Comparison of ENCODE assay signal across 22 mouse cellular contexts in genomic region chr7:98153345-98153744, GRCm38 (mm10). TPM values are rescaled to one million over a fixed set of nuclear protein-coding genes. Genes with fewer than 3 reads are reported as not detected.
DNase-seq lines count a peak whose midpoint lies in the region; ATAC-seq and TF ChIP-seq lines count a peak whose summit lies in the region.
"Had no signal": no experiment of that assay in that cellular context is flagged by ENCODE, and none has a peak within 500 bp of the region (broad histone marks: within the 10 kb centered on the region; RNA-seq: fewer than 3 reads in every experiment).

No protein-coding gene starts in this region.

- no peak overlapping the region for H3K9ac ChIP-seq in heart, adult 2 months (ENCODE audit: low read depth, low read length)
- H3K9ac ChIP-seq: embryonic facial prominence, embryonic 15.5 days; neural tube, embryonic 12.5 days had no signal

- intact Hi-C loops in heart, adult 2 months (cut with DNase I), result loop anchor here (10.0 kb wide), 1 partner anchor 281 kb away; no protein-coding TSS in a partner anchor
- intact Hi-C loops in left cerebral cortex, adult 2 months (cut with DNase I), result no loop called here
- intact Hi-C loops in left cerebral cortex, postnatal 14 days (cut with DNase I), result loop anchor here (10.0 kb wide), 1 partner anchor 281 kb away; no protein-coding TSS in a partner anchor

- no peak for DNase-seq in heart, adult 2 months
- DNase-seq in heart, adult 11 months, result no peak
- DNase-seq in left cerebral cortex, adult 2 months (ENCODE audit: extremely low spot score in 1 of 2, low spot score in 2 of 2), result no peak
- DNase-seq in left cerebral cortex, postnatal 14 days (ENCODE audit: low spot score in 2 of 2), result no peak
- DNase-seq in NIH3T3 (ENCODE audit: low read depth), result peak; percentile 25
- no peak for DNase-seq in cerebellum, adult 11-12 months
- DNase-seq: adrenal gland, postnatal 36 days; B cell, adult 2 months; cerebellum, adult 8-10 months; gastrocnemius, postnatal 10 days; heart, adult 18-20 months; kidney, adult 9 months; kidney, postnatal 36 days; lung, adult 2 months; thymus, postnatal 14 days had no signal

- H3K9me3 ChIP-seq in E14TG2a.4 (ENCODE audit: low read length), result no peaks in the 10 kb centered on the region
- H3K9me3 ChIP-seq: embryonic facial prominence, embryonic 15.5 days; limb, embryonic 13.5 days; neural tube, embryonic 12.5 days had no signal

- peak; percentile 38 for TF ChIP-seq CTCF in heart, adult 2 months (IDR thresholded peaks at IDR 0.05)
- peak; percentile 37 for TF ChIP-seq CTCF in left cerebral cortex, adult 2 months (IDR thresholded peaks at IDR 0.05)
- peak; percentile 37 for TF ChIP-seq CTCF in E14TG2a.4 (conservative IDR thresholded peaks at IDR 0.05; ENCODE audit: low read length)

- H3K36me3 ChIP-seq in heart, adult 2 months (ENCODE audit: control insufficient read depth, insufficient read depth, low read length), result no peaks in the 10 kb centered on the region
- peaks cover 20% of the 10 kb centered on the region for H3K36me3 ChIP-seq in E14TG2a.4 (ENCODE audit: insufficient read depth, low read length)
- H3K36me3 ChIP-seq: embryonic facial prominence, embryonic 15.5 days; limb, embryonic 13.5 days; neural tube, embryonic 12.5 days had no signal

- no peak overlapping the region for H3K4me3 ChIP-seq in heart, adult 2 months
- no peak overlapping the region for H3K4me3 ChIP-seq in left cerebral cortex, adult 2 months
- H3K4me3 ChIP-seq in E14TG2a.4 (replicated peaks; ENCODE audit: low read length), result 0 out of 2 replicates have a peak overlapping the region, but pooled peaks have one; percentile 24
- H3K4me3 ChIP-seq: embryonic facial prominence, embryonic 15.5 days; limb, embryonic 13.5 days; neural tube, embryonic 12.5 days had no signal

- H3K27ac ChIP-seq in heart, adult 2 months, result no peak overlapping the region
- no peak overlapping the region for H3K27ac ChIP-seq in left cerebral cortex, adult 2 months
- H3K27ac ChIP-seq: embryonic facial prominence, embryonic 15.5 days; limb, embryonic 13.5 days; neural tube, embryonic 12.5 days had no signal

- 58% methylated on average over 3 of the region's 3 CpGs for WGBS in heart, adult 2 months

- H3K4me1 ChIP-seq in heart, adult 2 months (ENCODE audit: control insufficient read depth, insufficient read depth, low read length), result peaks cover 5% of the 10 kb centered on the region
- H3K4me1 ChIP-seq in E14TG2a.4 (replicated peaks; ENCODE audit: low read depth, low read length), result peaks cover 81% of the 10 kb centered on the region

- no peaks in the 10 kb centered on the region for H3K79me2 ChIP-seq in heart, adult 2 months (replicated peaks; ENCODE audit: control insufficient read depth, insufficient read depth, low read length)

- no peak for ATAC-seq in activated CD4-positive, CD25-positive, alpha-beta regulatory T cell, adult 4 months
- ATAC-seq: Patski had no signal

- H3K27me3 ChIP-seq in heart, adult 2 months (ENCODE audit: control insufficient read depth, insufficient read depth, low read length), result no peaks in the 10 kb centered on the region
- H3K27me3 ChIP-seq in E14TG2a.4 (ENCODE audit: insufficient read depth, low read length), result no peaks in the 10 kb centered on the region
- H3K27me3 ChIP-seq: embryonic facial prominence, embryonic 15.5 days; limb, embryonic 13.5 days; neural tube, embryonic 12.5 days; Patski had no signal

- no peak for TF ChIP-seq POLR2A in heart, adult 2 months (IDR thresholded peaks at IDR 0.05; ENCODE audit: insufficient read depth, low read depth, low read length)

- no peak for TF ChIP-seq EP300 in heart, adult 2 months (IDR thresholded peaks at IDR 0.05; ENCODE audit: insufficient read depth, low read depth, low read length)

RNA-seq across cellular contexts. Expression of gene Omp, which starts 8.0 kb away (rescaled TPM):
- total RNA-seq in heart, adult 2 months (2021), result under 1 TPM in 1 of 2 experiments, not detected in 1; 0.14 TPM
- 0.06 TPM in 1 of 2 replicates, not detected in the other for polyA plus RNA-seq in heart, adult 2 months (2012; rRNA removed)
- total RNA-seq in left cerebral cortex, adult 2 months (2021), result under 1 TPM; 0.77 to 0.89 TPM
- total RNA-seq in left cerebral cortex, postnatal 14 days (2021), result under 1 TPM; 0.66 to 0.79 TPM
- polyA plus RNA-seq in activated CD4-positive, CD25-positive, alpha-beta regulatory T cell, adult 4 months (2017; shearing (Covaris generic)), result not detected
- total RNA-seq: heart, adult 18-20 months had no signal

RNA-seq across cellular contexts. Expression of gene Capn5, which starts 24.7 kb away (rescaled TPM):
- 1 to 10 TPM; 1.8 to 2.4 TPM for total RNA-seq in heart, adult 2 months (2021)
- polyA plus RNA-seq in heart, adult 2 months (2012; rRNA removed), result 3.7 and 4.6 TPM in 2 replicates
- 10 to 100 TPM; 30.8 to 36.1 TPM for total RNA-seq in left cerebral cortex, adult 2 months (2021)
- 10 to 100 TPM; 37.3 to 41.4 TPM for total RNA-seq in left cerebral cortex, postnatal 14 days (2021)
- 1 to 10 TPM in 1 of 2 experiments, under 1 TPM in 1; 0.79 to 2.1 TPM for polyA plus RNA-seq in activated CD4-positive, CD25-positive, alpha-beta regulatory T cell, adult 4 months (2017; shearing (Covaris generic))

RNA-seq across cellular contexts. Expression of gene Myo7a, which starts 34.0 kb away (rescaled TPM):
- total RNA-seq in heart, adult 2 months (2021), result 1 to 10 TPM; 4.5 to 5.9 TPM
- polyA plus RNA-seq in heart, adult 2 months (2012; rRNA removed), result 7.1 and 10.8 TPM in 2 replicates
- 10 to 100 TPM; 12.7 to 15.1 TPM for total RNA-seq in left cerebral cortex, adult 2 months (2021)
- total RNA-seq in left cerebral cortex, postnatal 14 days (2021), result 10 to 100 TPM; 12.4 to 13.7 TPM
- 1 to 10 TPM; 1.1 to 1.6 TPM for polyA plus RNA-seq in activated CD4-positive, CD25-positive, alpha-beta regulatory T cell, adult 4 months (2017; shearing (Covaris generic))

RNA-seq across cellular contexts. Expression of gene B3gnt6, which starts 45.9 kb away (rescaled TPM):
- not detected for total RNA-seq in heart, adult 2 months (2021)
- polyA plus RNA-seq in heart, adult 2 months (2012; rRNA removed), result 0.06 TPM in 1 of 2 replicates, not detected in the other
- under 1 TPM in 1 of 2 experiments, not detected in 1; 0.14 TPM for total RNA-seq in left cerebral cortex, adult 2 months (2021)
- under 1 TPM in 1 of 2 experiments, not detected in 1; 0.19 TPM for total RNA-seq in left cerebral cortex, postnatal 14 days (2021)
- not detected for polyA plus RNA-seq in activated CD4-positive, CD25-positive, alpha-beta regulatory T cell, adult 4 months (2017; shearing (Covaris generic))
- total RNA-seq: gastrocnemius, postnatal 10 days; heart, adult 18-20 months had no signal
- polyA plus RNA-seq: embryonic facial prominence, embryonic 15.5 days; limb, embryonic 13.5 days; midbrain, embryonic 11.5 days had no signal

Comparison
In these comparisons a context has a peak if more than half of its experiments do, and no peak if none do; other contexts are left out.
1. RNA of gene Capn5, which starts 24.7 kb away (total RNA-seq): 37.3 to 41.4 TPM in left cerebral cortex, postnatal 14 days and 30.8 to 36.1 TPM in left cerebral cortex, adult 2 months; 1.8 to 2.4 TPM in heart, adult 2 months; every median in the first group is over 4 times any median in the second.
2. Peak in every context shown above with its lines, with median percentiles within 50 percentile points of each other: CTCF ChIP-seq.